Mouse (Mus musculus) heart, embryonic 12.5 days (tissue): ENCODE measurements at regions not wholly inside any gene's neighbourhood (a gene's known extent, or its start where the extent isn't known, plus 50 kb on each side); places are given as distances from the start of the nearest gene placed in this dataset.

Experiments used
- ATAC-seq: fragments of 200-750 bp; cut with Nextera tagmentation; 2 replicates; pipeline ENCODE4 v1.8.0; 2017; ENCODE audit warnings: moderate TSS enrichment, moderate library complexity; ENCODE audit not compliant: insufficient number of reproducible peaks, low FRiP score
- H3K27ac ChIP-seq: fragments of 300-500 bp; sonication (generic); 2 replicates; pipeline ENCODE4 v1.5.1; 2016; ENCODE audit warnings: mild to moderate bottlenecking, moderate library complexity; ENCODE audit not compliant: poor library complexity, severe bottlenecking
- H3K27me3 ChIP-seq: fragments of 300-500 bp; sonication (generic); replicated peaks from 2 replicates; pipeline ENCODE4 v1.6.1; 2016; ENCODE audit warnings: mild to moderate bottlenecking, moderate library complexity
- H3K36me3 ChIP-seq: fragments of 300-500 bp; sonication (generic); 2 replicates; pipeline ENCODE4 v1.6.1; 2016; ENCODE audit warnings: mild to moderate bottlenecking, moderate library complexity
- H3K4me1 ChIP-seq: fragments of 300-500 bp; sonication (generic); replicated peaks from 2 replicates; pipeline ENCODE4 v1.6.1; 2016; ENCODE audit warnings: mild to moderate bottlenecking
- H3K4me2 ChIP-seq: fragments of 300-500 bp; sonication (generic); 2 replicates; pipeline ENCODE4 v1.6.1; 2016; ENCODE audit warnings: mild to moderate bottlenecking, moderate library complexity
- H3K4me3 ChIP-seq: fragments of 300-500 bp; sonication (generic); 2 replicates; pipeline ENCODE4 v1.5.1; 2016; ENCODE audit warnings: mild to moderate bottlenecking
- H3K9ac ChIP-seq: fragments of 300-500 bp; sonication (generic); 2 replicates; pipeline ENCODE4 v1.6.1; 2016; ENCODE audit warnings: mild to moderate bottlenecking, moderate library complexity
- H3K9me3 ChIP-seq: fragments of 300-500 bp; sonication (generic); replicated peaks from 2 replicates; pipeline ENCODE4 v1.6.1; 2016; ENCODE audit warnings: mild to moderate bottlenecking, moderate library complexity
- WGBS: fragments of 180-500 bp; shearing (Covaris S2); methylation state at CpG from one replicate; pipeline ENCODE4 v1.1.7; 2016; 5-methylcytosine and 5-hydroxymethylcytosine counted together

- Histone ChIP-seq H3K9me3 (no peaks in the 10 kb centered on the region), H3K27ac (0 out of 2 replicates have a peak overlapping the region, but pooled peaks have one; percentile 12), H3K4me1 (peaks cover 42% of the 10 kb centered on the region), H3K27me3 (no peaks in the 10 kb centered on the region), H3K4me3 (no peak overlapping the region), H3K36me3 (no peaks in the 10 kb centered on the region), H3K4me2 (no peak overlapping the region), H3K9ac (no peak overlapping the region)
- no peak for ATAC-seq
- WGBS = 49% methylated on average over 14 of the region's 14 CpGs
Observed at GRCm38 (mm10) chr4:9081701-9082562, 843.1 kb upstream of the Car8 start.

GRCm38 (mm10) chr4:9080821-9081493 is 842.1 kb upstream of the Car8 start:
- Histone ChIP-seq H3K4me3 (no peak overlapping the region), H3K9ac (no peak overlapping the region), H3K4me2 (no peak overlapping the region), H3K36me3 (no peaks in the 10 kb centered on the region), H3K9me3 (no peaks in the 10 kb centered on the region), H3K27ac (no peak overlapping the region), H3K27me3 (0 out of 2 replicates have a peak, but pooled peaks cover 3% of the 10 kb centered on the region), H3K4me1 (peaks cover 42% of the 10 kb centered on the region)
- WGBS = 43% methylated on average over 15 of the region's 15 CpGs
- ATAC-seq = no peak

DNA sequence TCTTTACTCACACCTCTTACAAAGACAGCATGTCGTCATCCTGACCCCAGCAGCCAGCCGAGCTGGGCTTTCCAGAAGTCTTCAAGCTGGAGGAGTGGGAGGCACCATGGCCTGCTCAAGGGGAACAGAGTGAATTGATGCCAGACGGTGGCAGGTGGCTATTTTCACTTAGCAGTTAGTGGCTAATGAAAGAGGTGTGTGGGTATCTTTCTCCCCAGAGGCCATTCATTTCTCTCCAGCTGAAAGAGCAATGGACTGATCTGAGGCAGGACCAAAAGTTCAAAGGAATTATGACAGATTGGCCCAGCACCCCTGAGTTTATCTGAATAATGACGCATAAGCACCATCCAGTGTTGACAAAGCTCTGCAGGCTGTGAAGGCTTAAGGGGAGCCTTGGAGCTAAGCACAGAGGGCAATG is 841.0 kb upstream of the Car8 start:
- WGBS = 13% methylated on average over 4 of the region's 4 CpGs
- Histone ChIP-seq H3K4me1 (peaks cover 42% of the 10 kb centered on the region), H3K4me3 (no peak overlapping the region), H3K27me3 (0 out of 2 replicates have a peak, but pooled peaks cover 6% of the 10 kb centered on the region), H3K27ac (peak overlapping the region; percentile 19; the same call in 1 of the 2 replicates), H3K9ac (no peak overlapping the region), H3K9me3 (no peaks in the 10 kb centered on the region), H3K36me3 (no peaks in the 10 kb centered on the region), H3K4me2 (0 out of 2 replicates have a peak overlapping the region, but pooled peaks have one; percentile 9)
- peak; percentile 72 for ATAC-seq

- Histone ChIP-seq H3K9me3 (no peaks in the 10 kb centered on the region), H3K4me2 (no peak overlapping the region), H3K4me3 (no peak overlapping the region), H3K36me3 (no peaks in the 10 kb centered on the region), H3K9ac (no peak overlapping the region), H3K27me3 (peaks cover 11% of the 10 kb centered on the region; the same call in 1 of the 2 replicates), H3K27ac (no peak overlapping the region), H3K4me1 (peaks cover 6% of the 10 kb centered on the region)
- WGBS = 49% methylated on average over 2 of the region's 2 CpGs
- no peak for ATAC-seq
Observed at GRCm38 (mm10) chr4:9074447-9074846, 835.6 kb upstream of the Car8 start.

DNA sequence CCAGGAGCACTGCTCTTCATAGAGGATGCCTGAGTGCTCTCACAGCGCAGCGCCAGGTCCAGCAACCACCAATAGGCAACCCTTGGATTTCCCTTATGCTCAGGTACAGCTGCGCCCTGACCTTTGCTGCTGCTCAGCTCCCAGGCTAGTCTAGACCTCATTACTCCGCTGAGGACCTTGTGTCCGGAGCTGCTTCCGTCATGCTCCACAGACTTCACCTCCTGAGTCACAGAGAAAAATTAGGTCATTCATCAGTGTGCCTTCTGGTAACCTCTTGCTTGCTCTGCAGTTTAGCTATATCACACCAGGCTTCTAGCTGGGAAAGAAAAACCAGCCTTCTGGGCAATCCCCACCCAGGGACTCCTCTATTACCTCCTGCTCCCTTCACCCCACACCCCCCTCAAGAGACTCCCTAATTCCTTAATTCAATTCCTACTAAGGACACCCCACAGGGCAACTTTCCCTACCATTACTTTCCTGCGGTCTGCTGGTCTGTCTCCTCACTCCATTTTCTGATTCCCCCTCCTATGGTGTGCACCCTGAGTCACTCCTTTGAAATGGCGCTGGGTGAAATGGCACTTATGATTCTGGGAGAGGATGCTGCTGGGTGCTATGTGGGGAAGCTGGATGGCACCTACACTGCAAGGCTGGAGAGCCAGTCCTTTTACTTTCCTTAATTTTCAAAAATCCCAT is 835.0 kb upstream of the Car8 start:
- no peaks in the 10 kb centered on the region for H3K36me3 ChIP-seq
- H3K27ac ChIP-seq = no peak overlapping the region
- no peak overlapping the region for H3K4me2 ChIP-seq
- no peaks in the 10 kb centered on the region for H3K9me3 ChIP-seq
- no peak for ATAC-seq
- WGBS = 64% methylated on average over 8 of the region's 8 CpGs
- H3K4me1 ChIP-seq = peaks cover 4% of the 10 kb centered on the region; the same call in 1 of the 2 replicates
- no peak overlapping the region for H3K9ac ChIP-seq
- peaks cover 11% of the 10 kb centered on the region; the same call in 1 of the 2 replicates for H3K27me3 ChIP-seq
- no peak overlapping the region for H3K4me3 ChIP-seq

DNA sequence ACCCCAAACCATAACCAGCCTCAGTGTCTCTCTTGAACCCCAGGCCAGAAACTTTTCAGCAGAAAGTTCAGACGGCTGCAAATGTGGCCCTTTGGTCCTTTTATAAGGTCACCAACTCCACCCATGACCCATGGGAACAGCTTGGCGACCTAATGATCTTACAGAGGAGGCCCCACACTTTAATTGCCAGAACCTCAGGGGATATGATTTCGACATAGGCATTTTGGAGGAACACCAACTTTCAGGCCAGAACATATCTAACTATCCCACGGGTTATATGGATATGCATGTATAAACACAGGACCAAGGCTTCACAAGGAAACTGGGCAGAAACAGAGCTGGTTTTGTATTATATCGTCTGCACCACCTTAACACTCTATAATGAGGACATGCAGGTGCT is 833.5 kb upstream of the Car8 start:
- no peak for ATAC-seq
- WGBS = 58% methylated on average over 5 of the region's 5 CpGs
- peaks cover 10% of the 10 kb centered on the region for H3K4me1 ChIP-seq
- H3K27ac ChIP-seq = no peak overlapping the region
- H3K9me3 ChIP-seq = no peaks in the 10 kb centered on the region
- H3K36me3 ChIP-seq = no peaks in the 10 kb centered on the region
- H3K4me3 ChIP-seq = no peak overlapping the region
- H3K27me3 ChIP-seq = peaks cover 11% of the 10 kb centered on the region; the same call in 1 of the 2 replicates
- H3K9ac ChIP-seq = no peak overlapping the region
- H3K4me2 ChIP-seq = no peak overlapping the region

DNA sequence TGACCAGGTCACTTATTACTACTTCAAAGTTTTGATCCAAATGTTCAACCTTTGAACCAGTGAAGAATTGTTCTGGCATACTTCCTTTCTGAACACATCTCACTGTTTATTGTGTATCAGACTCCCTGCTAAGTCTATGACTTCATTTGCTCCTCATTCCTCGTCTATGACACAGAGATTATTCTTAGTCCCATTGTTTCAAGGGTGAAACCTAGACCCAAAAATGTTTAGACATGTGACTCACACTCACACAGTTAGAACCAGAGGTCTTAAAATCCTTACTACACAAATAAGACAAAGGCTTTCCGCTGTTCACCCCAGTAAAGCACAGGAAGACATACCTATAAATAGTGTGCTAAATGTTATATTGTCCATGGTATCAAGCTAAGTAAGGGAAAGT is 829.0 kb upstream of the Car8 start:
- ATAC-seq = no peak
- no peaks in the 10 kb centered on the region for H3K36me3 ChIP-seq
- no peak overlapping the region for H3K4me3 ChIP-seq
- H3K4me2 ChIP-seq = no peak overlapping the region
- WGBS = 42% methylated on average over 2 of the region's 2 CpGs
- peaks cover 10% of the 10 kb centered on the region for H3K4me1 ChIP-seq
- H3K27me3 ChIP-seq = peaks cover 3% of the 10 kb centered on the region; the same call in 1 of the 2 replicates
- no peaks in the 10 kb centered on the region for H3K9me3 ChIP-seq
- H3K27ac ChIP-seq = peak overlapping the region; percentile 41
- no peak overlapping the region for H3K9ac ChIP-seq

DNA sequence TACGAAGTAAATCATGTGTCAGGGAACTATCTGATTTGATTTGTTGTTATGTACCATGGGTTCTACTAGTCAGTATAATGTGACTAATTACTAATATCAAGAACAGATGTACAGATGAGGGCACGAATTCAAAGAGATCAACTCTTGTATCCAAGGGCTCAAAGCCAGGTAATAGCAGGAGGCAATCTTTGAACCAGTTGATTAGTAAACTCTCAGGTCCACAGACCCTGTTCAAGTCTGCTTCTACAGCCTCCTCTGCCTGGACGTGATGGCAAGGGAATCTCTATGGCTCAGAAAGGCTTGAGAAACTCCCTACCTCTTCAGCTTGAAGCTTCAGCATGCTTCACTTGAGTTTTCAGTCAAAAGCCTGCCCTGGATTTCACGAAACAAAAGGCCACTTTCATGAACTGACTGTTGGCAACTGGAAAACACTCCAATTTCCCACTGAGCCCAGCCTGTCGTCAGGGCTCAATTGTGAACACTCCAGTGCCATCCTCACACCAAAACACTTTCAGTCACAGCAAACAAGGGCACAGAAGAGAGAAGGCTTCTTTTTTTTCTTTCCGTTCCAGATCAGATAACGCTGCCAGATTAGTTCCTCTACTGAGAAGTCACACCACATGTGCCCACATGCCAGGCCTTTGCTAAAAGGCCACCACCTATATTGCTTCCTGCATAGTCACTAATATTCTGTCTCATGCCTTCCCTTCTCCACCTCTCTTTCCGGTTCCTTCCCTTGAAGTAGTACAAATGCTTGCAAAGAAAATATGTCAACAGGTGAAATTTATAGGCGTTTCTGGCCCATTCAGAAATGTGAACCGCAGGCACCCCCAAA is 827.4 kb upstream of the Car8 start:
- H3K4me3 ChIP-seq = no peak overlapping the region
- ATAC-seq = no peak
- 66% methylated on average over 10 of the region's 10 CpGs for WGBS

DNA sequence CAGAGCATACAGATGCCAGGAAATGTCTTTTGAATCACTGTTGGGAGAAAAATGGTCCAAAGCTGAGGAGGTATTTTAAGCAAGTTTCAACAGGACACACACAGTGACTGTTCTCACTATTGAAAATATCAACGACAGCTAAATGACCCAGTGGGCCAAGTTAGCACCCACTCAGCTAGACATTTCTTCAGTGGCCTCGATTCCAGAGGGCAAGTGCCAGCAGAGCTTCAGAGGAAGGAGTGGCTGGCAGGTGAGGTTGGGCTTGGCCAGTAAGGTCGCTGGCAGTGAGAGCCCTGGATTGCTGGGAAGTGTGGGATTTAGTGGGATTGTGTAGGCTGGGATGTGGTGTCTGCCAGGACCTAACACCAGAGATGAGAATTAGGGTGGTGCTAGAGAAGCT is 823.1 kb upstream of the Car8 start:
- no peak overlapping the region for H3K27ac ChIP-seq

More for the DNA sequence above, 827.4 kb upstream of the Car8 start:
- no peaks in the 10 kb centered on the region for H3K9me3 ChIP-seq
- H3K4me1 ChIP-seq = peaks cover 6% of the 10 kb centered on the region
- no peak overlapping the region for H3K27ac ChIP-seq
- no peak overlapping the region for H3K4me2 ChIP-seq
- H3K27me3 ChIP-seq = no peaks in the 10 kb centered on the region
- no peaks in the 10 kb centered on the region for H3K36me3 ChIP-seq
- no peak overlapping the region for H3K9ac ChIP-seq

GRCm38 (mm10) chr4:9060221-9060620 is 821.4 kb upstream of the Car8 start:
- 57% methylated on average over 5 of the region's 5 CpGs for WGBS

More for the DNA sequence above, 823.1 kb upstream of the Car8 start:
- Histone ChIP-seq H3K9me3 (no peaks in the 10 kb centered on the region), H3K4me2 (no peak overlapping the region), H3K36me3 (no peaks in the 10 kb centered on the region), H3K4me3 (no peak overlapping the region), H3K27me3 (no peaks in the 10 kb centered on the region), H3K9ac (no peak overlapping the region), H3K4me1 (peaks cover 31% of the 10 kb centered on the region)
- no peak for ATAC-seq
- WGBS = 53% methylated on average over 3 of the region's 3 CpGs

More at GRCm38 (mm10) chr4:9060221-9060620, 821.4 kb upstream of the Car8 start:
- Histone ChIP-seq H3K27ac (no peak overlapping the region; the same call in 1 of the 2 replicates), H3K4me1 (peaks cover 32% of the 10 kb centered on the region), H3K36me3 (no peaks in the 10 kb centered on the region), H3K4me3 (no peak overlapping the region), H3K27me3 (no peaks in the 10 kb centered on the region), H3K9me3 (no peaks in the 10 kb centered on the region), H3K4me2 (no peak overlapping the region), H3K9ac (no peak overlapping the region)
- no peak for ATAC-seq
